Mouse (Mus musculus) kidney, postnatal 36 days (tissue): ENCODE measurements around the gene Runx3.

Experiments
- DNase-seq, 2 experiments: peaks; one replicate each; pipeline ENCODE4 v3.0.0; 2021 to 2022; ENCODE audit warnings: mixed read lengths in 2 of 2

The Runx3 gene

GRCm38 (mm10) chr4:135226008-135226667 is 105.7 kb downstream of the Runx3 start:
- DNase-seq: no peak
